Mouse (Mus musculus) induced T-regulatory cell, adult 2 months (primary cell): ENCODE data around the gene Ap1b1.

Experiments
- DNase-seq: peaks from one replicate; pipeline ENCODE4 v3.0.0-alpha.2; 2012; ENCODE audit warnings: low read depth

The Ap1b1 gene

DNA sequence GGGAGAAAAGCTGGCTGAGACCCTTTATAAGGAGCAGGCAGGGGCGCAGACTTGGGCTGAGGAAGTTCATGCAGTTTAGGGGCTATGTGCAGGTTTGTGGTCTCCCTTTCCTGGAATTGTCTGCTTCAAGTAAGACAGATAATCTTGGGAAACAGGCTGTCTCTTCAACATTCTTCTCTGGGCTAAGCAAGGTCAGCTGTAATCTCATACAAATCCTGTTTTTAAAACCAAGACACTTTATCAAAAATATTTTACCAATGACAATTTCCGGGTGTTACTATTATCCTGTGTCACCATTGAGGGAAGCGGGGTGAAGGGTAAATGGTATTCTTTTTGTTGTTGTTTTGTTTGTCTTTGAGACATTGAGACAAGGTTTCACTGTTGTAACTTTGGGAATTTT, 1.8 kb upstream of the Ap1b1 start:
- no peak for DNase-seq

DNA sequence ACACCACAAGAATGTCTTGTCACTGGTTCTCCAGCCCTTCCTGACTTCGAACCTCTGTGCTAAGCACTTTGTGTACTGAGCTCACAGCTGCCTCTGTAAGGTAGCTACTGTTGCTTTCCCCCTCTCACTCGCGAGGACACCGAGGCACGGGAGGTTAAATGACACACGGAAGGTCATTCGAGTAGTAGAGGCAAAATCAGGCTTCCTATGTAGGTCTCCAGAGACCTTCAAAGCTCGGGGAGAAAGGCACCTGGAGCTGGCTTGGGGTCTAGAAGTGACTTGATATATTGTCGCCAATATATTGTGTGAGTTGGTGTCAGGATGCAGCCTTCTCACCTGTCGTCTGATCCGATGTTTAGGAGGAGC, 846 bp downstream of the Ap1b1 start:
- no peak for DNase-seq

DNA sequence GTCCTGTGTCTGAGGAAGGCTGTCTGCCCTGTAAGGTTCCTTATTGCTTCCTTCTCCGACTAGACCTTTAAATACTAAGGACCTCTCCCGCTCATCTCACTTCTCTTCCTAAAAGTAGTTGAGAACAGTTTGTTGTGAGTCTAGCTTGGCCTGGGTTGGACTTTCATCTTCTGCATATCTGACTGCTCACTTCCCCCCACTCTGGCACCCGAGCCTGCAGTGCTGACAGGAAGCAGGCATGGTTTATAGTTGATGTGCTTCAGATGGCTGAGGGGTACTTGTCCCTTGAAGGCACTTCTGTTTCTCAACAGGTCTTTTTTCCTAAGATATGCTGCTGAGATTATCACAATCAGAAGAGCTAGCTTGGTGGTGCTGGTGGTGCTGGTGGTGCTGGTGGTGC, 2.6 kb downstream of the Ap1b1 start:
- peak; percentile 39 for DNase-seq

DNA sequence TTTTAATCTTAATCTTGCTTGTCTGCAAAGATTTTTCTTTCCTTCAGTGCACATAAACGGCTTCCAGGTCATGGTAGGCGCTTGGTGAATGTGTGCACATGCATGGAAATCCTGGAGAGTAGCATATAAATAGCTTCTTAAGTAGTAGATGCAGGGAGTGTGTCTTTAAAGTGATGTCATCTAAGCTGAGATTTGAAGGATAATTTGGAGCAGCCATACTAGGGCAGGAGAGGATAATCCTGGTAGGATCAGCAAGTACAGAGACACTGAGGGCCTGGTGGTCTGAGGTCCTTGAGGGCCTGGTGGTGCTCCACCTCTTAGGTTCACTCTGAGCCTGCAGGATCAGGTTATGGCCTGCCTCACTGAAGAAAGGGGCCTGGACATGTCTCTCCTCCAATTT, 5.8 kb downstream of the Ap1b1 start:
- DNase-seq: no peak

DNA sequence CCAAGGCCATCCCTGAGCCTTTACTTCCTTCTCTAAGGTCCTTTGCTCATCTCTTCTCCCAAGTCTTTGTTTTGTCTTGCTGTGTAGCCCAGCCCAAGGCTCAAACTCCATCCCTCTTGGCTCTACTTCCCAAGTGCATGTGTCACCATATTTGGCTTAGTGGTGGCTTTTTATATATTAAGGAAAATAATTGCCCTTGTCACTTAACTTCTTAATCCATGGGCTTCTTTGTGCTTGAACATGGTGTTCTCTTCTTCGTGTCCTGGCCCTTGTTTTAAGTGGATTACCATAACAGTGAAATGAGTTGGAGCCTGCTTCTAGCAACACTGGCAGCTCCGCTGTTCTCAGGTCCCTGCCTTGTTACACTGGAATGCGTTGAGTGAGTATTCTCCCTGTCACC, 9.1 kb downstream of the Ap1b1 start:
- no peak for DNase-seq

DNA sequence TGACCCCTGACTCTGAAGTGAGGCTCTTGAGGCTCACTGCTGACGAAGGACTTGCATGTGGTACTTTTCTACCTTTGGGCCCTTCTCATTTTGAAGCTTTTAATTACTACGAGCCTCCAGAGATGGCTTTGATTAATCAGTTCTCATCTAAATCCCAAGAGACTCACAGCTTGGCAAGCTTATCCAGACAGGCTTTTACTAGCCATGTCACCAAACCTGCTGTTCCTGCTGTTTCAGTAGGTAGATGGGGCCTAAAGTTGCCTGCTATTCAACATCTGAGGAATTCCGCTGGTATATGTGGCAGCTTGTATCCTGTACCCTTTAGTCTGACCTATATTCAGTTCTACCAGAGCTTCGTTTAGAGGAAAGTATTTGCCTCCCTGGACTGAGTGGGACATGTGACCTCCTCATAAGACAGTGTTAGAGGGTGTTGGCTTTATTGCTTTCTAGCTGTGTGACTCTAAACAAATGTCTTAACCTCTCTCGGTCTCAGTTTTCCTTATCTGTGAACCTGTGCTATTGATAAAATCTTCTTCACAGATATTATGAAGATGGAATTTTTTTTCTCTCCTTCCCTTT, 10.1 kb downstream of the Ap1b1 start:
- no peak for DNase-seq

DNA sequence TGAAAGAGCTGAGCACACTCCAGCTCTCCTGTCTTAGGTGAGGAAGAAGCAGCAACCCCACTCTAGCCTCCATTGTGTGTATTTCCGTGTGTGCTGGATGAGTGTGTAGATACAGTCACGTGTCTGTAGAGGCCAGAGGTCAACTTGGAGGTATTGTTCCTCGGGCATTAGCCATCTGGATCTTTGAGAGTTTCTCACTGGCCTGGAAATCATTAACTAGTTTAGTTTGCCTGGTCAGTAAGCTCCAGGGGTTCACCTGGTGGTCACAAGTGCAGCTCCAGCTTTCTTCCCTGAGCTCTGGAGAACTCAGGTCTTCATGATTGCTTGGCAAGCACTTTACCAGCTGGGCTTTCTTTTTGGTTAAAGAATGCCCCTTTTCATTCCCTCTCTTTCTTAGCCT, 11.7 kb downstream of the Ap1b1 start:
- no peak for DNase-seq

DNA sequence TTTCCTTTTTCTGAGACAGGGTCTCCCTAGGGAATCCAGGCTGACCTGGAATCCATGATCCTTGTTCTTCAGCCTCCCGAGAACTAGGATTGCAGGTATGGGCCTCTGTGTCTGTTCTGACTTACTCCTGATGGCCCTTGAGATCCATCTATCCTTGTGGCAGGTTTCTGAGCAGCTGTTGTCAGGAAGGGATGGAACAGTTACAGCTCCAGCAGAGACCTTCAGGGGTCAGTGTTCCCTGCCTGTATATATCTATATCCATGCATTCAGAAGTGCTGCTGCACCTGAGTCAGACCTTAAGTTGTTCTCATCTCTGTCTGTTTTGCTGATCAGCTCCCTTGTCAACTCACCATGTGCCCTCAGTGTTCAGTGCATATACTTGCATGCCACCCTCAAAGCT, 12.1 kb downstream of the Ap1b1 start:
- no peak for DNase-seq

DNA sequence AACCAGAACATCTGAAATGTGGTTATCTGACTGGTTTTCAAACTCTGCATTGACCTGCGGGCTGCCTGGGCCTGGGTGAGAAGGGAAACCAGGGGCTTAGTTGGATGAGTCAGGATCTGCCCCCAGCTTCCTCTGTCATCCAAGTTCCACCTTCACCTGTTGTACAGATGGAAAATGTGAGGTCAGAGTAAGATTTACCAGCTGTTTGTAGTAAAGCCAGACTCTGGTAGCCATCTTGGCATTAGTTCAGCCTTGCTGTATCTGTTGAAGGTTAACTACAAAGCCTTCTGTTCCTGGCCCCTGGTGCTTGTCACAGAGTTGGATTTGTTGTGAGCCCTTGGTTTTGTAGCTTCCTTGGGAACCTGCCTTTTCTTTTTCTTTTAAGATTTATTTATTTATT, 13.6 kb downstream of the Ap1b1 start:
- DNase-seq: no peak

DNA sequence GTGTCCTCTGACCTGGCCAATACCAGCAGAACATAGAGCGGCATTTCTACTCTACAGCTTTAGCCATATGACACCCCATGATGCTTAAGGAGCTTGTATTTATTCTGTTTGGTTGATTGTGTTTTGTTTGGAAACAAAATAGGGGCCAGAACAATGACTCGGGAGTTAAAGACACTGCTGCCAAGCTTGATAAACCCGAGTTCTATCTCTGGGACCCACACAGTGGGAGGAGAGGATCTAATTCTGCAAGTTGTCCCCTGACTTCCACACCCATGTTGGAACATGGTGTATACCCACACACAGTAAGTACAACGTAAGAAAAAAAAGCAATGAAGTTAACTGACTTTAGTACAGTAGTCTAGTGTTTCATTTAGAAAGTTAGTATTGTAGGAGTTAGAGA, 16.2 kb downstream of the Ap1b1 start:
- DNase-seq: no peak

DNA sequence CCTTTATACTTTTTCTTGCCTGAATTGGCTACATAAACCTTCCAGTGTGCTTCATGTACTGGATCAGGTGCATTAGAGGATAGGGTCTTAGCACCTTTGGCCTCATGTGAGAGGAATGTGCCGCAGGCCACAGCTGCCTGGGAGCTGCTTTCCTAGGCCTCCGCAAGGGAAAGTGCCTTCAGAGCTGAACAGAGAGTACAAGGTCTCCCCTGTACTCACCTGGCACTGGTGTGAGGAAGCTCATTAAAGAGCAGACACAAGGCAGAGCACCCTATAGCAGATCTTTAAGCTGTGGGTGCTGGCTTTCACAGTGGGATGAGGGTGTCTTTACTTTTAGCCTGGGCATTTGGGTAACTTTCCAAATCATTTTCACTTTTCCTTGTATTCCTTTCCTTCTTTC, 18.9 kb downstream of the Ap1b1 start:
- DNase-seq: no peak

DNA sequence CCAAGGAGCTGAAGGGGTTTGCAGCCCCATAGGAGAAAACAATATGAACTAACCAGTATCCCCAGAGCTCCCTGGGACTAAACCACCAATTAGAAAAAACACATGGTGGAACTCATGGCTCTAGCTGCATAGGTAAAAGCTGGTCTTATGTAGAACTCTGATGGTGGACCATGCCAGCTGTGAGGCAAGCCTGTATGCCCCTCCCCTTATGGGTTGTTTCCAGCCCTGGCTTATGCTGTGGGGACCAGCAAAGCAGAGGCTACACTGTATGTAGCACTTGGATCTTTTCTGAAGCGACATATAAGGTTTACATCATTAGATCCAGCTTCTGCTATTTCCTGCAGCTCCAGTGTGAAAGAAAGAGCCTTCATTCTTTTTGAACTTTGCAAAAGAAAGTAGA, 20.6 kb downstream of the Ap1b1 start:
- no peak for DNase-seq

DNA sequence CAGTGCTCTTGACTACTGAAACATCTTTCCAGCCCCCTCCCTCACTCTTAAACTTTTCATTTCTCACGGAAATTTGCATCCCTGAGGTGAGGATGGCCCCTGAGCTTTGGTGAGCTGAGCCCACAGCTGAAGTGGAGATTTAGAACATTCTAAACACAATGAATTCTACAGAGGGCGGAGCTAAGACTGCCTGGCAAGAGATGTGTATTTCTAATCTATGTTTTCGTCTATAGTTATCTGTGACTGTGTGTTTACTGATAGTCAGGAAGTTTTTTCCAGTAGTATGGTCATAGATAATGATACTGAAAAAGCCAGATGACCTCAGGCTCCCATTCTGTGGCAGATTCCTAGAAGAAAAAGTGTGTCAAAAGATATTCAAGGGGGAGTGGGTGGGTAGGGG, 22.2 kb downstream of the Ap1b1 start:
- no peak for DNase-seq

DNA sequence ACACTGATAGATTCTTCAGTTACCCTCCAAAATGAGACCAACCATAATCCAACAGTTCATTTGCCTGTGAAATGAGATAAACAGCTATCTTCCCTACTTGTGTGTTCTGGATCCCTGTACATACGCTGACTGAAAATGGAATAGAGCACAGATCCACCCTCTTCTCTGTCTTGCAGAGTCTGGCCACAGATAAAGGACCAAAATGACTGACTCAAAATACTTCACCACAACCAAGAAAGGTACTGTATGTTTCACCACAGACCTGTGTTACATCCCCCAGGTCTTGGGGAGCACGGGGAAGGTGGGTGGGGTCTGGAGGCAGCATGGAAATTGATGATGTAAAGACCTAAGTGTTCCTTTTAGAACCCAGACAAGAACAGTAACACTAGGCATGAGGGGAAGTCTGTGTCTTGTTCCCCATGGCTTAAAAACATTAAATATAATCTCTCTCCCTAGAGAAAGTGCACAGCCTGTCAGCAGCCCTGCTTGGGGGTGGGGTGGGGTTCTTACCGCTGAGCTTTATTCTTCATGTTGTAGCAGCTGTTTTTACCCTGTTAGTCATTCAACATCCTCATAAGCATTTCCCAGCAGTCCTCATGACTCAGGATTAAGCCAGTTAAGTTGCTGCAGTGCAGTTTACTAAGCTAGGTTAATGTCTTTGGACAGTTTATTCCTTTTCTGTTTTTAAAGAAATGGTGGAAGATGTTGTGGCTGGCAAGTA, 22.9 kb downstream of the Ap1b1 start:
- DNase-seq: no peak

DNA sequence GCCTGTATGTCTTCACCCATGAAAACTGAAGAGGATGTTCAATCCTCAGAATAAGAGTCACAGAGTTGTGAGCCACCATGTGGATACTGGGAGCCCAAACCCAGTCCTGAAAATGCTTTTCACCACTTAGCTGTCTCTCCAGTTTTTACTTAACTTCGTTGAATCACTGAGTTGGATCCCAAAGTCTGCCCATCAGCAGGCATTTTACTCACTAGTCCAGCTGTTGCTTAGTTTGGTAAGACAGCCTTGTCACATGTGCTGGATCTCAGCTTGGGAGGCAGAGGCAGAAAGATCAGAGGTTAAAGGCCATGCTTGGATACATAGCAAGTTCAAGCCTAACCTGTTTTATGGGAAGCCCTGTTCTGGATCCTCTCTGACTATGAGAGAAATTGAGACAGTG, 23.6 kb downstream of the Ap1b1 start:
- no peak for DNase-seq

DNA sequence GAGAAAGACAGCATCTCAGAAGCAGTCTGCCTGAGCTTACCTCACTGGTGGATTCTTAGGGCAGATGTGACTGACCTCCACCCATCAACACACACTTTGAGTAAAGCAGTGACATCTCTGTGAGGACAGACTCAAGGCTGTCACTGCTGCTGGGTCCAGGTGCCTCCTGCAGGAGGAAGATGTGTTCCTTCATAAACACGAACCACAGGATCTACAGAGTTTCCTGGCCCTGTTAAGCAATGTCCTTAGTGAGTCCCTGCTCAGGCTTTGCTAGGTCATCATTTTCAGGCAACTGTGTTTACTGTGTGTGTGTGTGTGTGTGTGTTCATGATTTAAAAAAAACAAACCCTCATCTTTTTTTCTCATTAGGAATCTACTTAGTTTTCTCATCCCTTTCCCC, 24.9 kb downstream of the Ap1b1 start:
- DNase-seq: no peak

DNA sequence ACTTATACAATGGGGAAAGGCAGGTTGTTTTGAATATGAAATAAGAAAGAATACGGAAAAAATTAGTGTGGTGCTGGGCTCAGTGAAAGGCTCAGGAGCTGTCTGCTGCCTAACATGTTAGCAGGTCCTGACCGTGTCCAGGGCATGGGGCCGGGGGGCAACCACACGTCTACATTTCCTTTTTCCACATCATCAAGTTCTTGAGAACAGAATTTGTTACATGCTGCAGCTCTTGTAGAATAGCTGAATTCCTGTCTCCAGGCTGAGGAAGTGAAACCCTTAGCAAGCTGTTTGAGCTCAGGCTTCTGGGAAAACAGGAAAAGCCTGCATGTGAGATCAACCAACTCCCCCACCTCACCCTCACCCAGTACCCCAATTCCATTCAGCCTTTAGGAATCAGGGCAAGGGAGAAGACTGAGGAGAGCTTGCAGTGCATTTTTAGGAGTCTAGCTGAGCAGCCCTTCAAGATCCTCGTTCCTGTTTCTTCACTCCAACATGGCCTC, 25.6 kb downstream of the Ap1b1 start:
- no peak for DNase-seq

DNA sequence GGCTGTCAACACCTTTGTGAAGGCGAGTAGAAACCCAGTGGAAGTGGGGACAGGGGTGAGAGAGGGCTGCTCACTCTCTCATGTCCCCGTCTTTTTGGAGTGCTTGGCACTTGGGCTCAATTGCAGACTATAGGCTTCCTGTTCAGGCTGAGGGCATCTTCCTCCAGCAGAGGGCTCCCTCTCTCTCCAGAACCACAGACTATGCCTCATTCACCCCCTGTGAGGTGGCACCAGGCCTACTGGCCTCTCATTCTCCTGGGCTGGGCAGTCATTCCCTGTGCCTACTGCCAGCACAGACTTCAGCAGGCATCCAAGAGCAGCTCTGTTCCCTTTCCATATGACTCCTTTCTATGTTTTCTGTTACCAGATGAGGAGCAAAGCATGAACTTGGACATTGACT, 29.1 kb downstream of the Ap1b1 start:
- peak; percentile 37 for DNase-seq

DNA sequence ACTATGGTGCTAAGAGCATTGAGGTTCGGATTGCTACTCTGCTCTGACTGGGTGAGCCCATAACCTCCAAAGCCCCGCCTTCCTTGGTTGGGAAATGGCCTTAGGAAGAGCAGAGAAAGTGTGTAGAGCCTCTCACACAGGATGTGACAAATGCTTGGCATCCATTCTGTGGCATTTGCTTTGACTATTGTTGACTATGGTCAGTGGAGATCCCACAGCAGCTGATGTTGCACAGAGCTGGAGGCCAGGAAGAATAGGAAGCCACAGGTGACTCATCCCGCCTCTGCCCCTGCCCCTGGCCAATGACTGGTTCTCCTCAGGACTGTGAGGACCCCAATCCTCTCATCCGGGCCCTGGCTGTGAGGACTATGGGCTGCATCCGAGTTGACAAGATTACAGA, 29.7 kb downstream of the Ap1b1 start:
- no peak for DNase-seq

DNA sequence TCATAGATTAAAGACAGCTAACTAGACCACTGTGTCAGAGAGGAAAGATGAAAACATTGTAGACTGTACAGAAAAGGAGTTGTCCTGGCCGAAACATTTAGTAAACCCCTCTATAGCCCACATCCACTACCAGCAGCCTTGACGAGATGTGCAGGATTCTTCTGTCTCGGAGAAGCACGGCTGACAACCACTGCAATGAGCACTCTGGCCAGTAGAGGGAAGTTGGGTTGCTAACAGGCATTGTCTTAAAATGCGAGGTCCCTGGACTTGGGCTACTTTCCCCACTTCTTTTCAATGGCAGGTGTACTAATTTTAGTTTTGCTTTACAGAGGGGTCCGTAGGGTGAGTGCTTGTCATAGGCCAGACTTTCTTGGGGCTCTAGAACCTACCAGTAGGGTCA, 30.9 kb downstream of the Ap1b1 start:
- no peak for DNase-seq

DNA sequence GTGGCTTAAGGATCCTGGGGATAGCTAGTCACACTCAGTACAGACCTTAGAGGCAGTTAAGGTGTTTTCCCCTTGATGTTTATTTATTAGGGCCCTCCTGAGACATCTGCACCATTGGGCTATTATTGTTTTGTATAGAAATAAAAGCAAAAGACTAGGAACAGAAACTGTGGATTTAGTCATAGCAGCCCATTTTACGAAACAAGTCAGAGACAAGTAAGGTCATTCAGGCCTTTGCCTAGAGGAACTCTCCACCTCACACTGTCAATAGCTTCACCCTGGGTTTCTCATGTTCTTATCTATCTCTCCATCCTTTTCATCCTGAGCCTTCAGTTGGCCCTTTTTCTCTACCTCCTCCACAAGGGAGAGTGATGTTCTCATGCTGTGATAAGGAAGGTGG, 38.5 kb downstream of the Ap1b1 start:
- DNase-seq: no peak

DNA sequence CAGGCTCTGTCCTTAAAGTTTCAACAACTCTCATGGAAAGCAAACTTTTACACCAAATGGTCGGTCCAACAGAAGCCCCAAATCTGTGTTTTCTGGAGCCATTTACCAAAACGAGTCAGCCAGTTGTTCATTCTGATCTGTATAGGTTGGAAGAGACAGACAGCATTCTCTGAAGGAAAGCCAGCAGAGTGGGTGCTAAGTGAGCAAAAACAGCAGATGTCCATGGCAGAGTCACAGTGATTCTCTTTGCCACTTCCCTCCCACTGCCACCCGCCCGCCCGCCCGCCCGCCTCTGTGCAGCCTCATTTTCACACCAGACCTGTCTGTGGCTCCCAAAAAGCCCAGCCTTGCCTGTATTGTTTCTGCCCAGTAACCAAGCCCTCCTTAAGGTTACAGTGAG, 41.6 kb downstream of the Ap1b1 start:
- no peak for DNase-seq

DNA sequence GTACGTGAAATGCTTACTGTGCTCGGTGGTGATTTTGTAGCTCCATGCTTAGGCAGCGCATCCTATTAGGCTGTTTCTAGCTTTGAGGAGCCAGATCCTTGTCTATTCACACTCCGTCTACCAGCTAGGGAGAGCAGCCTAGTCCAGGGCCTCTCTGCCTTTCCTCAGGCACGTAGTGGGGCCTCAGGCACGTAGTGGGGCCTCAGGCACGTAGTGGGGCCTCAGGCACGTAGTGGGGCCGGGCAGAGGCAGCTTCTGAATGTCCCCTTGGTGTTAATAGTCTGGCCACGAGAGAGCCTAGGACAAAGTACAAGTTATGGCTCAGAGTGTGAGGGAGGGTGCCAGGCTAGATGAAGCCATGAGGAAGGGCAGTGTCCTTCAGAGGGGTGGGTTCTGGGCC, 46.1 kb downstream of the Ap1b1 start:
- no peak for DNase-seq

DNA sequence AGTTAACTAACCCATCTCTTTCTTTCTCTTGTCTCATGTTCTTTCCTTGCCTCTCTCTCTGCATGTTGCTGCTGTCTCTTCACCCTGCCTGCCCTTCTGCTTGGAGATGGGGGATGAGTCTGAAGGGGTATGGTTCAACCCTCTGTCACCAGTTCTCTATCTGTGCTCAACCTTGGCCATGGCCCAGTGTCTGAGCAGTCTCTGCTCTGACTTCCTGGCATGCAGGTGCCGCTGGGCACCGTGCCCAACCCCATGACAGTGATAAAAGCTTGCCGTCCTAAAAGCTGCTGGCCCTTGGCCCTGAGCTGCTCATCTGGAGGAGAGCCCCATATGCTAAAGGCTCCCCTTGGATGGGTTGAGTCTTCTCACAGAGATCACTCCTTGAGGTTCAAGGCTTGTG, 46.5 kb downstream of the Ap1b1 start:
- no peak for DNase-seq
